Mouse (Mus musculus) heart, postnatal 0 days (tissue): Measurements from ENCODE around the gene Sez6. TPM values are rescaled to one million over a fixed set of nuclear protein-coding genes. Genes with fewer than 3 reads are reported as not detected.

ENCODE experiments used
- ATAC-seq: fragments of 200-750 bp; cut with Nextera tagmentation; 2 replicates; pipeline ENCODE4 v1.8.0; 2017; ENCODE audit warnings: low read depth, moderate number of reproducible peaks, moderate library complexity; ENCODE audit not compliant: insufficient read depth
- DNase-seq: peaks from one replicate; pipeline ENCODE4 v3.0.0-alpha.2; 2016; ENCODE audit warnings: low spot score
- H3K27ac ChIP-seq: fragments of 300-500 bp; sonication (generic); 2 replicates; pipeline ENCODE4 v1.5.1; 2014; ENCODE audit warnings: low read depth, mild to moderate bottlenecking
- H3K27me3 ChIP-seq: fragments of 300-500 bp; sonication (generic); 2 replicates; pipeline ENCODE4 v1.6.1; 2014; ENCODE audit warnings: low read length, mixed read lengths; ENCODE audit not compliant: control insufficient read depth, insufficient read depth
- H3K36me3 ChIP-seq: fragments of 300-500 bp; sonication (generic); replicated peaks from 2 replicates; pipeline ENCODE4 v1.6.1; 2014; ENCODE audit warnings: low read length, mixed read lengths; ENCODE audit not compliant: control insufficient read depth, insufficient read depth
- H3K4me1 ChIP-seq: fragments of 300-500 bp; sonication (generic); 2 replicates; pipeline ENCODE4 v1.6.1; 2014; ENCODE audit warnings: antibody characterized with exemption; ENCODE audit not compliant: control insufficient read depth, insufficient read depth
- H3K4me2 ChIP-seq: fragments of 300-500 bp; sonication (generic); 2 replicates; pipeline ENCODE4 v1.6.1; 2014; ENCODE audit warnings: low read depth, mild to moderate bottlenecking, low read length, moderate library complexity
- H3K4me3 ChIP-seq: fragments of 300-500 bp; sonication (generic); 2 replicates; pipeline ENCODE4 v1.5.1; 2014; ENCODE audit warnings: low read depth, low read length
- H3K9ac ChIP-seq: fragments of 300-500 bp; sonication (generic); replicated peaks from 2 replicates; pipeline ENCODE4 v1.6.1; 2014; ENCODE audit warnings: low read depth, low read length, mixed read lengths
- H3K9me3 ChIP-seq: fragments of 300-500 bp; sonication (generic); replicated peaks from 2 replicates; pipeline ENCODE4 v1.6.1; 2016; ENCODE audit warnings: low read length; ENCODE audit not compliant: control insufficient read depth
- CTCF ChIP-seq: IDR thresholded peaks from 2 replicates; pipeline ENCODE4 v1.5.1; 2016; ENCODE audit warnings: antibody characterized with exemption, control low read depth, low read depth
- EP300 ChIP-seq: IDR thresholded peaks from 2 replicates; pipeline ENCODE4 v1.6.1; 2016; ENCODE audit warnings: antibody characterized with exemption, low read depth
- WGBS: fragments of 180-500 bp; shearing (Covaris S2); extraction: QIAGEN DNeasy Blood & Tissue Kit; methylation state at CpG from one replicate; pipeline ENCODE4 v1.1.7; 2014; 5-methylcytosine and 5-hydroxymethylcytosine counted together
- polyA plus RNA-seq: library from polyadenylated mRNA; unstranded; fragments of >200 nt; fragmentation: Nextera tagmentation; extraction: Ambion mirVana; gene quantifications from 2 replicates; pipeline ENCODE4 v1.2.1, GENCODE M21; 2015
- total RNA-seq: library from RNA; depleted of rRNA; stranded (reverse); fragments of >200 nt; gene quantifications from 2 replicates; pipeline ENCODE4 v1.2.3, GENCODE M21; 2014; ENCODE audit warnings: low replicate concordance

Gene Sez6
- total and polyA plus RNA-seq, 2 experiments from 2014 or later = not detected

DNA sequence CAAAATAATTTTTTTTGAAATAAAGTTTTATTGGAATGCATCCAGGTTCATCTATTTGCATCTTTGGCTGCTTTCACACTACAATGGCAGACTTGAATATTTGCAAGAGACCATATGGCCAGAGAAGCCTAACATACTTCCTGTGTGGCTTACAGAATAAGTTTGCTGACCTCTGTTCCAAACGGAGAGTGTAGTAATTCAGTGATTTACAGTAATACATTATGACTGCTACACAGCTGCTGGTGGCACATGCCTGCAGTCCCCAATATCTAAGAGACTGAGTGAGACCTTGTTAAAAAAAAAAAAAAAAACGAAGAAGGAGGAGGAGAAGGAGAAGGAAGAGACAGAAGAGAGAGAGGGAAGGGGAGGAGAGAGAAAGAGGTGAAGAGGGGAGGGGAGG lies 41.1 kb upstream of the Sez6 start:
- DNase-seq = no peak
- TF ChIP-seq EP300 (no peak), CTCF (no peak)
- no peaks in the 10 kb centered on the region for H3K9me3 ChIP-seq
- peaks cover 27% of the 10 kb centered on the region for H3K4me1 ChIP-seq
- no peak overlapping the region for H3K27ac ChIP-seq
- WGBS = 24% methylated on average over 1 of the region's 2 CpGs
- ATAC-seq = no peak
- no peak overlapping the region for H3K4me2 ChIP-seq
- no peaks in the 10 kb centered on the region for H3K27me3 ChIP-seq
- H3K4me3 ChIP-seq = no peak overlapping the region
- no peaks in the 10 kb centered on the region for H3K36me3 ChIP-seq
- no peak overlapping the region for H3K9ac ChIP-seq

DNA sequence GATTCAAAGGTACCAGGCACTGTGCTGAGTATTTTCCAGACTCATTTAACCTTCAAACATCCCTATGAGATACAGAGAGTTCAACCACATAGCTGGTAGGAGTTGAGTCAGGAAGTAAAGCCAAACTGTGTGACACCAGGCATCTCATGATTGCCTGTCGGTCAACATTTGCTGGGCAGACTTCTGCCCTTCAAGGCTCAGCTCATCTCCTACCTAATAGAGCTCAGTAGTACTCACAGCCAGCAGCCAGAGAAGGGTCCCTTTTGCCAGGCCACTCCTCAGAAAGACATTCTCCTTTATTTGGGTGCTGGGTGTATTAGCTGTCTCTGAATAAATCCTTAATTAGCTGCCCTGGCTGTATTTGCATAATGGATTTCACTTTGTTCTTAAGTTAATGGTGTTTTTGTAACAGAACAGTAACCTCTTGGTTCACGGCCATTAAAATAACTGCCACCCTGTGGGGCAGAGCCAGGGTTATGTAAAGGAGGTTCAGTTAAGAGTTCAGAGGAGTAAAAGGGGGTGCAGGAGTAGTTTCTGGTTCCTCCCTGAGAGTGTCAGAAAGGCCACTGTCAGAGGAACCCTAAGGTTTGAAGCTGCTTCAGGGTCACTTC lies 39.8 kb upstream of the Sez6 start:
- Histone ChIP-seq H3K9me3 (no peaks in the 10 kb centered on the region), H3K4me3 (no peak overlapping the region), H3K36me3 (no peaks in the 10 kb centered on the region), H3K27me3 (no peaks in the 10 kb centered on the region), H3K27ac (no peak overlapping the region), H3K4me2 (no peak overlapping the region), H3K9ac (no peak overlapping the region), H3K4me1 (peaks cover 19% of the 10 kb centered on the region)
- WGBS = 78% methylated on average over 2 of the region's 2 CpGs
- no peak for TF ChIP-seq CTCF
- TF ChIP-seq EP300 = no peak
- ATAC-seq = no peak
- DNase-seq = no peak

DNA sequence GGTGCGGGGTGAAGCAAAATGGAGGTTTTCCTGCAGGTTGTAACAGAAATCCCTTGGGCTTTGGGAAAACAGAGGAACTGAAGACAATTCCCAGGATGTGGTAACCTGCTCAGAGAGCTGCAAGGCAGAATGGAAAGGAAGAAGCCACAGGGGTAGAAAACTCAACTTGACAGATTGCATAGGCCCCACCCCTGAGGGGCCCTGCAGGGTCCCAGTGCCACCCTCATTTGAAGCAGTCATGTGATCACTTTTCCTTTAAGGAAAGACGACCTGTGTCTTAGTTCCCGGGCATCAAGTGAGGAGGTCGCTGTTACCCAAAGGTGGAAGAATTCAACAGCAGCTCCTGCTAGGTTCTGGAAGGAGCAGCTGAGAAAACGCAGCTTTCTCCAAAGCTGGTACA lies 37.7 kb upstream of the Sez6 start:
- Histone ChIP-seq H3K27me3 (no peaks in the 10 kb centered on the region), H3K9me3 (no peaks in the 10 kb centered on the region), H3K4me3 (no peak overlapping the region), H3K27ac (no peak overlapping the region), H3K9ac (no peak overlapping the region), H3K4me2 (no peak overlapping the region), H3K36me3 (no peaks in the 10 kb centered on the region), H3K4me1 (peaks cover 12% of the 10 kb centered on the region)
- no peak for TF ChIP-seq EP300
- no peak for TF ChIP-seq CTCF
- 31% methylated on average over 5 of the region's 5 CpGs for WGBS
- ATAC-seq (no peak), DNase-seq (no peak)

DNA sequence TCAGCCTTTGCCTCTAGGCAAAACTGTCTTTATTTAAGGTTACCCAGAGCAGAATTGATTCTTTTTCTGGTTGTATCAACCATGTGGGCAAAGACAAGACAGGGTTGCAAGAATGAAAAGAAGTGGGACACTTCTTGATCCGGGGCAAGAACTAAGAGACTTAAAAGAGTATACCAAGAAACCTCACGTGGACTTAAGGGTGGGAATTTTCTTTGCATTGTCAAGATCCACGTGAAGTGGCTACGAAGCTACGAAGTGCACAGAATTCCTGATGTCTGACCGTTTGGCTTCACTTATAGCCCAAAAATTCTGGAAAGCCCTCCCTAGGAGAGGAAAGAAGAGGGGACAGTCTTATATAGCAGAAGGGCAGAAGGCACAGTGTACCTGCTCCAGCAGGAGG lies 37.3 kb upstream of the Sez6 start:
- Histone ChIP-seq H3K27me3 (no peaks in the 10 kb centered on the region), H3K36me3 (no peaks in the 10 kb centered on the region), H3K4me3 (no peak overlapping the region), H3K9ac (no peak overlapping the region), H3K9me3 (no peaks in the 10 kb centered on the region), H3K4me1 (peaks cover 12% of the 10 kb centered on the region), H3K4me2 (no peak overlapping the region; the same call in 1 of the 2 replicates), H3K27ac (peak overlapping the region; percentile 70)
- ATAC-seq = no peak
- no peak for DNase-seq
- WGBS = 54% methylated on average over 6 of the region's 6 CpGs
- TF ChIP-seq CTCF = no peak
- no peak for TF ChIP-seq EP300

DNA sequence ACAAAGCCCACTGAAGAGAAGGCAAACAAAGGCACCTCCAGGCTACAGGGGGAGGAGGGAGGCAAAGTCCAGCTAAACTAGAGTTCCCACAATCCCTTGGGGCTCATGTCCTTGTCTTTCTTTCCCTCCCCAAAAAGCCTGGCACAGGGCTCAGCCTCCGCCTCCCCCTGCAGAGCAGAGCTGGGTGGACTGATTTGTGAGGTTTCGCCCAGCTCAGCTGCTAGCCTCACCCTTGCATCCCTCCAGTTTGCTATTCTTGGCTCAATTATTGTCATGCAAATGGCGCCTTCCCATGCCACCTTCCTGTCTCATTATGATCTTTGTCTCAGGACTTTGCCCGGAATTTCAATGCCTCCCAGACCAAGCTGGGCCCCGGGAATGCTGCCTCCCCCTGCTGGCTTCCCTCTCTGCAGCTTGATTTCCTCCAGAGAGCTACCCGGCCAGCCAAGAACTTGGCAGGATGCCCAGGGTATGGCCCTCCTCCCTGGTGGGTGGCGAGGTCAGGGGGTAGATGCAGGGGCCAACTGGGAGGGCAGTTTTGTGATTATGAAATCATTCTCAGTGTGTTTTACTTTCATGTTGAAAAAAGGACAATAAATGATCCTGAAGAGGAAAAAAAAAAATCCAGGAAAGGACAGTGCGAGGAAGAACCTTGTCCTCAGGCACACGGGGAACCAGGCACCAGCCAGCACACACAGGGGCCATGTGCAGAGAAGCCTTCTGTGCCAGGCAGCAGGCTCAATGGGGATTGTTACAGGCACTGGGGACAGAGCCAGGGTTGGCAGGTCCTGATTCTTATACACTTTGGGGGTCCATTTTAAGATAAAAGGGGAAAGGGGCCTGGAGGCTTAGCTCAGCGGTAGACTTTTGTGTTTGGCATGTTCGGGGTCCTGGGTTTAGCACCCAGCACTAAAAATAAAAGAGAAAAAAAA lies 36.5 kb upstream of the Sez6 start, which contains the start of gene Pipox:
TSS of gene Pipox (minus strand) at position 310 of the 932 bp plus-strand sequence.
- Histone ChIP-seq H3K27me3 (no peaks in the 10 kb centered on the region), H3K27ac (peak within 1 kb of the TSS; percentile 70), H3K4me3 (no peak within 1 kb of the TSS), H3K36me3 (no peaks in the 10 kb centered on the region), H3K9ac (no peak within 1 kb of the TSS), H3K9me3 (no peaks in the 10 kb centered on the region), H3K4me2 (peak within 1 kb of the TSS; percentile 16; the same call in 1 of the 2 replicates), H3K4me1 (peaks cover 12% of the 10 kb centered on the region)
- TF ChIP-seq EP300 = no peak
- TF ChIP-seq CTCF = peak; percentile 54
- DNase-seq = peak; percentile 64
- 9% methylated on average over 11 of the region's 11 CpGs for WGBS
- ATAC-seq = peak; percentile 84
